Mouse (Mus musculus): ENCODE data around the gene Pnkd.
"Not testable (repeated sequence)": the region's sequence is repeated elsewhere in the genome, so short reads cannot be mapped to it uniquely, and the experiment has no call there.

Gene Pnkd

DNA sequence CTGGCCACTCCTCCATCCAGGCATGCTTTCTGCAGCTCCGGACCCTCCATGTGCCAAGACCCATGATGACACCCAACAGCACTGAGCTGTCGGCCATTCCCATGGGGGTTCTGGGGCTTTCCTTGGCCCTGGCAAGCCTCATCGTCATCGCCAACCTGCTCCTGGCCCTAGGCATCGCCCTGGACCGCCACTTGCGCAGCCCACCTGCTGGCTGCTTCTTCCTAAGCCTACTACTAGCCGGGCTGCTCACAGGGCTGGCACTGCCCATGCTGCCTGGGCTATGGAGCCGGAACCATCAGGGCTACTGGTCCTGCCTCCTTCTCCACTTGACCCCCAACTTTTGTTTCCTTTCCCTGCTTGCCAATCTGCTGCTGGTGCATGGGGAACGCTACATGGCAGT, 6.2 kb upstream of the Pnkd start, which contains the start of gene Gpbar1:
TSS of gene Gpbar1 (plus strand) at position 13 of the 400 bp plus-strand sequence.
- DNase-seq (ENCODE audit: low read depth, low spot score), result no peak

DNA sequence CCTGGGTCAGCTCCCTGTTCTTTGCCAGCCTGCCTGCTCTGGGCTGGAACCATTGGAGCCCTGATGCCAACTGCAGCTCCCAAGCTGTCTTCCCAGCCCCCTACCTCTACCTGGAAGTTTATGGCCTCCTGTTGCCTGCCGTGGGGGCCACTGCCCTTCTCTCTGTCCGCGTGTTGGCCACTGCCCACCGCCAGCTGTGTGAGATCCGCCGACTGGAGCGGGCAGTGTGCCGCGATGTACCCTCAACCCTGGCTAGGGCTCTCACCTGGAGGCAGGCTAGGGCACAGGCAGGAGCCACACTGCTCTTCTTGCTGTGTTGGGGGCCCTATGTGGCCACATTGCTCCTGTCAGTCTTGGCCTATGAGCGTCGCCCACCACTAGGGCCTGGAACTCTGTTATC, 5.7 kb upstream of the Pnkd start:
- no peak for DNase-seq (ENCODE audit: low read depth, low spot score)

DNA sequence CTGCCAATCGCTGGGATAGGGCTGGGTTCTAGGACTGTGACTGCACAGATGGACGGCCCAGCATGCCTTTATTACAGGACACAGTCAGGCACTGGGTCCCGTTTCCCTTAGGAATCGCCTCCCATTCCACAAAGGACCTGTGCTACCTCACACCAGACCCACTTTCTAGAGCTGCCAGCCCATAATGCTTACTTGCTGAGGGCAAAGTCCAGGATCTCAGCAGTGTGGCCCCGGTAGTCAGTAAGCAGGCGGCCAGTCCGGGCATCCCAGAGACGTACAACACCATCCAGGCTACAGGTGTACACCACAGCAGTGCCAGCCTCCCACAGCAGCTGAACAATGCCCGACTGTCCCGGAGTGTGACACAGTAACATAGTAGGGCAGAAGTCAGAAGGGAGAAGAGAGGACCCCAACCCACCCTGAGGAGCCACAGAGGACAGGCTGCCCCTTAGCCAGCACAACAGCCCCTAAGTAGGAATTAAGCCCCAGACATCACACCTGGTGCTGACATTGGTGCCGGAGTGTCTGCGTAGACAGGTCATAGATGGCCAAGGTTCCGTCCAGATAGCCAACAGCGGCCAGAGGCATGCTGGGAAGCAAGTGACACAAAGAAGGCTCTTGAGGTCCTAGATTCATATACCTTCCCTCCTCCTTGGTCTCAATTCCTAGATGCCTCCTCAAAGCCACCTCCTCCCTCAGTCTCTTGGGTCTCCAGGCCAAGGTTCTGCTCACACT, 4.0 kb upstream of the Pnkd start:
- no peak for DNase-seq (ENCODE audit: low read depth, low spot score)

DNA sequence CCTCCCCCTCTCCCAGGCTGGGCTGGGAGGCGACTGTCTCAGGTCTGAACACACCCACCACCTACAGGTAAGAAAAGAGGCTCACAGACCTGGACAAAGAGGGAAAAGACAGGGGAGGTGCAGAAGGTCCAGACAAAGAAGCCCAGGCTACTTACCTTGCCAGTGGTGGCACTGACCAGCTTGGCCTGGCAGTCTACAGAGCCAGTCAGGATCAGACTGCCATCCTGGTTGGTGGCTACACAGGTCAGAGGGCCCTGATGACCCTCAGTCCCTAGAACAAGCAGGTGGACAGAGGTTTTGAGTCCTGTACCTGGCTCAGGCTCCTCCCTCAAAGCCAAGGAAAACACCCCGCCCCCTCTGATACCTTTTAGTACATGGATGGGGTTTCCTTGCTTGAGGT, 3.4 kb upstream of the Pnkd start:
- DNase-seq (ENCODE audit: low read depth, low spot score), result no peak

DNA sequence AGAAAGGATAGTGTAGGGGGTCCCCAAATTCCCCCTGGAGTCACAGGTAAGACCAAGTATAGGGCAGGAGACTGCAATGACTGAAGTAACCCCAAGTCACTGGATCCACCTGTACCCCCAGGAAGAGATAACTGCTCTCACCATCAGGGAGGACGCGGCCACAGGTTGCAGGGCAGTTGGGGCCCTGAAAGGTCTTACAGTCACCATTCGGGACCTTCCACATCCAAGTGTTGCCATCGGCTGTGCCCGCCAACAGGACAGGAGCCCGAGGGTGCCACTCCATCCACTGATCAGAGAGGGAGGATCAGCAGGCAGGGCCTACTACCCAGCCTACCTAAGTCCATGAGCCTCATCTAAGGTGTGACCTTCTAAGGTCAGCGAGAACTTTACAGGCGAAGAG, 2.8 kb upstream of the Pnkd start:
- no peak for DNase-seq (ENCODE audit: low read depth, low spot score)

DNA sequence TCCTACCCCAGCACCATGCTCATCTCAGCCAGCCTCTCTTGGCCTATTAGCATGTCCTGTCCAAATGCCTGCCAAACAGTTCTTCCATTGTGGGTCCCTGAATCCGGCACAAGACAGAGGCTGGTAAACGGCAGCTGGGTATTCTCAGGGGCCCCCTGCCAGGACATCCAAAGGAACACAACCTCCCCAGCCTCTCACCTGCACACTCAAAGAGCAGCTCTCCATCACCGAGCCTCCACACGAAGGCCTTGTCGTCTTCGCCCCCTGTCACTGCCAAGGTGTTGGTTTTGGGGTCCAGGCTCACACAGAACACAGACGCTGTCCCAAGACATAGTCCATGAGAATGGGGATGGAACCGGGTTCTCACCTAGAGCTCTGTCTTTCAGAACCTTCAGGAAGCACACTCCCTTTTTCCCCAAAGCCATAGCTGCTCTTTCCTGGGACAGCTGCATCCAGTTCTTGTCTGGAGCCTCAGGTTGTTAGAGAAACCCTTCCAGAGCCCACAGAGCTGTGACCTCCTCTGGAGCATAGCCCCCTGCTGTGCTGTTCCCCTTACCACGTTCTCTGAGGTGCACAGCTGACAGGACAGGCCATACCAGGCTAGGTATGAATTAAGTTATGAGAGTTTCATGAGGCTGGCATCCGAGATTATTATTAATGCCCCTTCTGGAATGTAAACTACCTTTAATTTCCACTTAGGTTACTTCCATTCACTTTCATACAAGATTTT, 1.7 kb upstream of the Pnkd start:
- no peak for DNase-seq (ENCODE audit: low read depth, low spot score)

DNA sequence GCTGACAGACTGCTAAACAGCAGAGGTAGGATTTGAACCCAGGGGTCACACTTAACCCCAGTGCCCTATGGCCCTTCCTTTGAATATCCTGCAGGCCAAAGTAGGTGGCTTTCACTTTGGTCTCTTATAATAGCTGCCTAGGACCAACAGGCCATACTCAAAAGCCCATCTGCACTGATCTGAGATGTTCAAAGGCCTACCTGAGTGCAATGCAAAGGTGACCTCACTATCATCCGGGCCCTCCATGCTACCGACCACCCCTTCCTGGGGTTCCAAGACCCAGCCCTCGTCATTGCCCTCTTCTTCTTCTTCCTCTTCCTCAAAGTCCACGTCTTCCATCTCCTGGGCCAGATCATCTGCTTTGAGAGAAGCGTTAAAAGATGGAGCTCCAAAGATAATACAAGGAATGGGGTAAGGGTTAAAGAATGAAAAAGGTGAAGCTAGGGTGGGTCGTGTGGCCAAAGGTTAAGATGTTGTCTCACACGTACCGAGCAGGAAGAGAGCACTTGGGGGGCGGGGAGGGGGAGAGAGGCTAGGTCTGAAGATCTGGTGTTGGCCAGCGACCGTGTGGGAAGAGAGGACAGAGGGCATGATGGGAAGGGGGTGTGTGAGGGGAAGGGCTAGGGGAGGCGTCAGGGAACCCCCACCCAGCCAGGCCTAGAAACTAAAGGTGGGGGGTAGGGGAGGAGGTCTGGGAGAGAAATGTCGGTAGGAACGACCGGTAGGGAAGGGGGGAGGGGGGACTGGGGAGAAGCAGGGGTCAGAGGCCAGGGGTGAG, 855 bp upstream of the Pnkd start:
- no peak for DNase-seq (ENCODE audit: low read depth, low spot score)

DNA sequence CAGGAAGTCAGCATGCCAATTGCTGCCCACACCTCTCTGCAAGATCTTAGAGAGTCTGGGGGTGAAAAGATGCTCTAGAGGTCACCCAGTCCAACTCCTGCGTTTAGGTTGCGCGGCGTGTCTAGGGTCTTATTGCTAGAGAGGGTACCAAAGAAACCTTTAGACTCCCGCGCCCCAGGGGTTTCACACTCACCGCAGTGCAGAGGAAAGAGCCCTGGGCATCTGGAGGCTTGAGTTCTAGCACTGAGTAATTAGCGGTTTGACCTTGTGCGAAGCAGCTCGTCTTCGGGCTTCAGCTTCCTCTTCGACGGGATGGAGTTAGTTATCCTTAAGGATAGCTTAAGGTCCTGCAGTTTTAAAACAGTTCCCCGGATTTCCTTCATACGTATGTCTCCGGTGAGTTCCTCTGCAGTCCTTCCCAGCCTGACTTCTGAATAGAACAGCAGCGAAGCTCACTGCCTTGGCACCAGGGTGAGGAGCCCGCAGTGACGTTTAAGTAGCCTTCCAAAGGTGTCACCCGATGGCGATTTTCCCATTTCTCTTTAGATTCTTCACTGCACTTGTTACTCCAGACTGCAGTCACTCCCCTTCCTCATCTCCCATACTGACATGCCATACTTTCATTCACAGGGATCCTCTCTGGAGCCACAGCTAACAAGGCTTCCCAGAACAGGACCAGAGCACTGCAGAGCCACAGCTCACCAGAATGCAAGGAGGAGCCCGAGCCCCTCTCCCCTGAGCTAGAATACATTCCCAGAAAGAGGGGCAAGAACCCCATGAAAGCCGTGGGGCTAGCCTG, 681 bp downstream of the Pnkd start:
- DNase-seq (ENCODE audit: low read depth, low spot score), result no peak

DNA sequence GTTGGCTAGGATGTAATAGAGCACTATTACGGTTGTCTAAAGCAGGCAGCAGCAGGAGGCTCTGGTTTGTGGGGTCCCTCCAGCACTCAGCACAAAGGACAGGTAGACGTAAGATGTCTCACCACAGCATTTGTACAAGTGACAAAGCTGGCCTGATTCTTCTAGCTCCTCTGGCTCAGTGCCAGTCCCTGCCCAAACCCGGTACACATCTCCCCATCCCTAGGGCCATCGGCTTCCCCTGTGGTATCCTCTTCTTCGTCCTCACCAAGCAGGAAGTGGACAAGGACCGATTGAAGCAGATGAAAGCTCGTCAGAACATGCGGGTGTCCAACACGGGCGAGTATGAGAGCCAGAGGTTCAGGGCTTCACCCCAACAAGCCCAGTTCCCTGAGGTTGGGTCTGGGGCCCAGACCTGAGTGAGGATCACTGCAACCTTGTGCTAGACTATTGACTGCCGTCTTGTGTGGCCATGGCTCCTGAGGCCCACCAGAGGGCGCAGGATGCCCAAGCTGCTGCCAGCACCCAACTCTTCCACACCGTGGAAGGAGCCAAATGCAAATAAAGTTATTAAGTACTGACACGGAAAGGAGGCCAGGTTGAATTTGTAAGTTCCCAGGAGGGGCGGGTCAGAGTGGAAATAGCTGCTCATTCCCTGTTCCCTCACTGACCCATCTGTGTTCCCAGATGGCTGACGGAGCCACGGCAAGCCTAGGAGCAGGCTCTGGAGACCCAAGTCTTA, 2.3 kb downstream of the Pnkd start:
- DNase-seq (ENCODE audit: low read depth, low spot score), result not testable (repeated sequence)

DNA sequence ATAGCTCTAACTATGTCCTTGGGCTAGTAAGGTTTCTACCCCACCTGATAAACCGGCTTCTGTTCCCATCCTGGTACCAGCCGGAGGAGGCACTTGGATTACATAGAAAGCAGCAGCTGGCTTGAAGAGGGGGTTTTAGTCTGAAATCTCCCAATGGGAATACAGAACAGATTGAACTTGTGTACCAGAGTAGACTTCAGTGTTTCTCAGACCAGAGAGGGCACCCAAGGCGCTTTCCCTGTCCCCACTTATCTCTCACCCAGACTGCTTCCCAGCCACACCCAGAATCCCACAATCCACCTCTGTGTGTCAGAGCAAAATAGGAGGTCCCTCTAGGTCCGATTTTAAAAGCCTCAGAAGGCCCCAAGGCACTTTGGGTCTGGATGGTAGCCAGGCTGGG, 3.6 kb downstream of the Pnkd start:
- DNase-seq (ENCODE audit: low read depth, low spot score), result no peak

DNA sequence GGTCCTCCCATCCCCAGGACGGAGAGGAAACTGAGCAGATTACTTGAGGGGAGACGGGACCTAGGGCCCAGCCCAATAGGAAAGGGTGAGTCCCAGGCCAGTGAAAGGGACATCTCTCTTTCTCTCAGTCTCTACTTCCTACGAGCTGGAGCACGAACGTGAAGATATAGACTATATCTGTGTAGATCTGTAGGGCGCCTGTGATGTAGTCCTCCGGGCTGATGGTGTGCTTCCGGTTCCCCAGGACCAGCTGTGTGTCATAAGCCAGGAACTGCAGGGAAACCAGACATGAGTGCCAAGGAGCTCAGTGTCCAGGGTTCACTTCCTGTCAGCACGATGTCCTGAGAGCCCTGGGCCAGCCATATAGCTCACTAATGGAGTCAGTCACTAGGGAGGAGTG, 4.5 kb downstream of the Pnkd start:
- DNase-seq (ENCODE audit: low read depth, low spot score), result no peak

DNA sequence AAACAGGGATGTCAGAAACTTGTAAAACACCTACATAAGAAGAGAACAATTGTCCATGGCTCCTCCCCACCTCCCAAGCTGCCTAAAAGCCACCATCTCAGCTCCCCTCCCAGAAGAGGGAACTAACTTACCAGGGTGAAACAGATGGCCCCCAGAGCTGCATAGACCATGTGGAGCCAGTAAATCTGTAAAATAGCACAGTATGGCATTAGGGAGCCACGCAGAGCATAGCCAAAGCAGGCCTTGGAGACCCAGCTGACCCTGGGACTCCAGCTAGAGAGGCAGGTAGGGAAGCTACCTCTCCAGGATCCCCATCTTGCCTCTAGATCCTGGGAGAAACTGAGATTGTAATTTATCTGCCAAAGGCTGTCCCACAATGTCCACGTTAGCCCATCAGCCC, 5.0 kb downstream of the Pnkd start:
- DNase-seq (ENCODE audit: low read depth, low spot score), result no peak

DNA sequence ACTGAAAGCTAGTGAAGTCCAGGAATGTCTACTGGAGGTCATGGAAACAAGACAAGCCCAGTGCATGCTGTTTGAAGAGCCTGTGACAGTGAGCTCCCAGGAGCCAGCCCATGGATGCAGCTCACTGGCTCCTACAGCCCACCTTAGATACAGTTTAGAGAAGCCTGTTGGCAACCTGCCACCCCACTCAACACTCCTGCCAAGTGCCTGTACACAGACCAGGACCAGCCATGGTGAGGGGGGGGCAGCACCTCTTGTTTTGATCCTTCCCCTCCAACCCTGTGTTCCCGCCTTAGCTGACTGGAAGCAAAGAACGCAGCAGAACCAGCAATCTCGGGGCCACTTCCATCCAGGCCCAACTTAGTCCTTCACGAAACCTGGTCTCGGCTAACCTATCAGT, 5.4 kb downstream of the Pnkd start:
- DNase-seq (ENCODE audit: low read depth, low spot score), result no peak

DNA sequence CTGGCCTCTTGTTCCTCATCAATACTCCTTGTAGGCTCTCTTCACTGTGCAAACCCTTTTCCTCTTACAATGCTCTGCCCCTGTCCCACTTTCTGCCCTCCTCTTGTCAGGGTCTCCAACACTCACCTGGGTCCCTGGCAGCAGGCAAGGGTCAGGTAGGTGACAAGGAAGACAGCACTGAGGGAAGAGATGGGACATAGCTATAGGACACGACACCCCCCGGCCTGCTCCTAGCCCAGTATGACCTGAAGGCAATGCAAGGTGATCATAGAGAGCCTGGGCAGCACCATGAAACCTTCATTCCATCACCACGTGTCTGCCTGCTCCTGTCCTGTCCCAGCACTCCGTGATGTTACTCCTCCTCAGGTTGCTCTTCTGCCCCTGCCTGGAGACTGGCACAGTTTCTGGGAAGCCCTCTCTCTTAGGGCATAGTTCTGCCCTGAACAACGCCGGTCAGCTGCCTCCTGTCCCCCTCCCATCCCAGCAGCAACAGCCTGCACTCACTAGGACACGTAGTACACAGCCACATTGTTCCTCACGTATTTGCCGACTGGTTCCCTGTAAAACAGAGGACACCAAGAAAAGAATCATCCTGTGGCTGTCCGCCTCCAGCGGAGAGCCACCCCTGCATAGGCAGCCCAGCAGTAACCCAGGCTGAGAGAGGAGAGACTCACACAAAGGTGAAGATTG, 7.7 kb downstream of the Pnkd start:
- no peak for DNase-seq (ENCODE audit: low read depth, low spot score)

DNA sequence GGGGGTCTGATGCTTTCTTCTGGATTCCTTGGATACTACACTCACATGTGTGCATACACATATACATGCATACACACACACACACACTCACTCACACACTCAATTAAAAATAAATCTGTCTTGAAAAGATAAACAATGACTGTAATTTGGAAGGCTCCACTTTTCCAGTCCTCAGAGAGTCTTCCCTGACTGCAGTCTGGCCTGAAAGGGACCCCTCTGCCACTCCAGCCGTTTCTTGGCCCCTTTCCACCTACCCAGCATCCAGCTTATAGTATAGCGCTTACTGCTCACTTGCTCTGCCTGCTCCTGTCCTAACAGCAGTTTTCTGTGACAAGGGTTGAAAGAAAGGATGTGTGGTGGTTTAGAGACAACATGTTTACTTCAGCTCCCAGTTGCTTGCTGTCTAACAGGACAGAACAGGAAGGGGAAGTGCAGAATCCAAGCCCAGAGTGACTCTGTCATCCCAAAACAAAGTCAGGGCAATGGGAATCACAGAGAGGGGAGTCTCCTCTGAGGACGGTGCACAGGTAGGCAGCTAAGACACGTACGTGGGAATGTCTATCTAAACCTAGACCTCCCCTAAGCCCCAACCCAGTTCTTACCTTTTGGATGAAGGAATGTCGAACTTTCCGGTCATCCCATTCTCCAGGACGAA, 8.7 kb downstream of the Pnkd start:
- DNase-seq (ENCODE audit: low read depth, low spot score), result no peak

DNA sequence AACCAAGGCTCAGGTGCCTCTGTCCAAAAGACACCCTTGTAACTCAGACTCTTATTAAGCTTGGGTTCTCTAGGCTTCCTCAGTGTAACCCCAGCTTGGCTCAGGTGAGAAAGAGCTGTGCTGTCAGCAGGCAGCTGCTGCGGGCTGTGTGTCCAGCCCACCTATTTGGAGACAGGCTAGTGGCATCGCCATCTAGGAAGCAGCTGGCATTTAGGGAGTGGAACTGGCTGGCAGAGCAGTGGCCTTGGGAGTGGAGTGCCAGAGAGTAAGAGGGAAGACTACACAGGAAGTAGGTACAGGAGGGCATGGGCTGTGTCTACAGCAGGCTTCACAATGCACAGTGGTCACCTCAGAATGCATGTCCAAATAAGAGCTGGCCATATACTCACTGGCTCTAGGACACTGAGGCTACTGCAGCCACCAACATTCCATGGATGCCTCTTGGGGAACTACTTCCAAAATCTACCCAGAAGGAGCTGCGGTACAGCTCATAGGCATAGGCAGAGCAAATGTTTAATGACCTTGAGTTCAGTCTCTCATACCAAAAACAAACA, 9.4 kb downstream of the Pnkd start:
- DNase-seq (ENCODE audit: low read depth, low spot score), result no peak

DNA sequence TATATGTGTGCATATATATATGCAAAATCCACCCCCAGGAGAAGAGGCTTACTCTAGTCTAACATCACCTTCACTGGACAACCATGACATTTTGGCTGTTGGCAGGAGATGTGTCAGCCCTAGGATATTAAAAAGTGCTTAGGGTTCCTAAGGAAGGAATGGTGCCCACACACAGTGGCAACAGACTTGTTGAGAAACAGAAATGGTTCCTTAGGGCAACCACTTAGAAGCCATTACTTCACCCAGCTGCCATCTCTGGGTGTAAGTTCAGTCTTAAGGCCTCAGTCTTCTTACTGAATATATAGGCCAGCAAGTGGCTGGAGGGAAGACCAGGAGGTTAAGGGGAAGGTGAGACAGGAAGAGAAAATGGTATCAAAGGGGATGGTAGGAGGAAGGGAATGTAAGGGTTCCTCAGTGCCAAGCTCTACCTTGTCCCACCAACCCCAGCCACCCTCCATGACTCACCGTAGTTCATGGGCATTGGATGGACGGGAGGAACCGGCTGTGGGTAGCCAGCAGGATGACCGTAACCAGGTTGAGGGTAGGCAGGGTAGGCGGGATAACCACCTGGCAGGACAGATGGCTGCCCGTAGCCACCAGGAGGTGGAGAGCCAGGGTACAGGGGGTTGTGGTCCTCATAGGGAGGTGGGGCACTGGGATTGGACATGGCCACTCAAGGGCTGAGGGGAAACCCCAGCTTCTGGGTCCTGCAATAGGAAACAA, 10.2 kb downstream of the Pnkd start:
- DNase-seq (ENCODE audit: low read depth, low spot score), result no peak

DNA sequence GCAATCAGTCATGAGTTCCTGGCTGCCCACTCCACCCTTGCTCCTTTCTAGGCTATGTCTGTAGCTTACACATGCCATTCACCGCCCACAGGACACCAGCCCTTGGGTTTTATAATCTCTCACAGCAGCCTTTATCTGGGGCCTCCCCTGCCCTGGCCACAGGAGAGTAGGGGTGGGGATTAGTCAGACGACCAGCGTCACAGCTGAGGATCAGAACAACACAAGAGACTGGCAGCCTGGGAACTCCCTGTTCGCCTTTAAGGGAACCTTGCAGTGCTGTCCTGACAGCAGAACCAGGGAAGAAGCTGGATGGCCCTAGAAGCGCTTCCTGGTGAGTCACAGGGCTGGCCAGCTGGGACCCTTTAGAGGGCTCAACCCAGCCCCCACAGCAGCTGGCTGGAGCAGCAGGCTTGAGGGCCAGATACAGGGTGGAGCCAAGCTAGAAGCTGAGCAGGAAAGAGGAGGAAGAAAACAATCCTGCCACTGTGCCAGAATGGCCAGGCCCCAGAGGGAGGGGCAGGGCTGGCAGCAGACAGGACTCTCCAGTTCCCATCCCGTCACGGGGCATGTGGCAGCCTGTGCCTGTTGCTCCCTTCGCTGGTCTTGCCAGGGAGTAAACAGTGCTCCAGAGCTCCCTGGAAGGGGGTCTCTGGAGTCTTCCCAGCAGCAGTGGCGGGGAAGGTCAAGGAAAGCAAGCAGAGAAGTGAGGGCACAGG, 10.9 kb downstream of the Pnkd start:
- DNase-seq (ENCODE audit: low read depth, low spot score), result peak; percentile 69

All from brain, embryonic 18.5 days (tissue).